Mouse (Mus musculus): Measurements from ENCODE around the gene Ankib1.

DNA sequence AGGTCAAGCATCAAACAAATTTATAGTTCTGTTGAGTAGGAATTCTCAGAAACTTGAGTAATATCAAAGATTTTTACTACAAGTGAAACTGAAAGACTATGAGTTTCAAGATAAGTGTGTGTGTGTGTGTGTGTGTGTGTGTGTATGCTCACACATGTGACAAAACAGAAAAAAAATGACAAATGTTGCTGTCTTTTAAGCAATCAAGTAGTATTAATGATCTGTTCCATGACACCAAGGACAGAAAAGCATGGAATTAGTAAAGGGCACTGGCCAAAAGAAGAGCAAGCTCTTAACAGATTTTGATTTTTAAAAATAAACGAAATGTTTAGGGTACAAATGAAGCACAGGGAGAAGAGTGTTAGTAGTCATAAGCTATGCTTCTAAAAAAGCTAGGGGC is 2.7 kb downstream of the Ankib1 start:
- TF ChIP-seq GATA1 (IDR thresholded peaks at IDR 0.05; ENCODE audit: low read length) (no peak), TAL1 (IDR thresholded peaks at IDR 0.05; ENCODE audit: low read length) (no peak)
